Mouse (Mus musculus) gastrocnemius, adult 2 months (tissue): ENCODE measurements around the gene Ppp6r2. TPM values are rescaled to one million over a fixed set of nuclear protein-coding genes. Genes with fewer than 3 reads are reported as not detected.
A peak's percentile ranks its signal among the peaks of the same experiment; 100 is the strongest.

ENCODE experiments used
- DNase-seq: peaks from one replicate; pipeline ENCODE4 v3.0.0; 2022
- H3K27ac ChIP-seq: fragments of 200-600 bp; 2 replicates; pipeline ENCODE4 v1.8.1; 2022; ENCODE audit warnings: mild to moderate bottlenecking
- H3K4me3 ChIP-seq: fragments of 200-600 bp; 2 replicates; pipeline ENCODE4 v1.8.1; 2022; ENCODE audit warnings: mild to moderate bottlenecking, moderate library complexity
- CTCF ChIP-seq: fragments of 200-600 bp; IDR thresholded peaks from 2 replicates; pipeline ENCODE4 v1.8.1; 2022; ENCODE audit warnings: antibody characterized with exemption, mild to moderate bottlenecking, moderate library complexity
- intact Hi-C: fragments of 180-260 bp; cut with DNase I; formaldehyde crosslinking; loops from one replicate; pipeline ENCODE4 v1.15.1; 2025
- total RNA-seq, 2 experiments: library from RNA; stranded (reverse); gene quantifications; 2 replicates each; pipeline ENCODE4 v1.2.3; 2021

Ppp6r2 gene
- total RNA-seq, 2 experiments from 2014 or later = 90.7 to 94.1 TPM

DNA sequence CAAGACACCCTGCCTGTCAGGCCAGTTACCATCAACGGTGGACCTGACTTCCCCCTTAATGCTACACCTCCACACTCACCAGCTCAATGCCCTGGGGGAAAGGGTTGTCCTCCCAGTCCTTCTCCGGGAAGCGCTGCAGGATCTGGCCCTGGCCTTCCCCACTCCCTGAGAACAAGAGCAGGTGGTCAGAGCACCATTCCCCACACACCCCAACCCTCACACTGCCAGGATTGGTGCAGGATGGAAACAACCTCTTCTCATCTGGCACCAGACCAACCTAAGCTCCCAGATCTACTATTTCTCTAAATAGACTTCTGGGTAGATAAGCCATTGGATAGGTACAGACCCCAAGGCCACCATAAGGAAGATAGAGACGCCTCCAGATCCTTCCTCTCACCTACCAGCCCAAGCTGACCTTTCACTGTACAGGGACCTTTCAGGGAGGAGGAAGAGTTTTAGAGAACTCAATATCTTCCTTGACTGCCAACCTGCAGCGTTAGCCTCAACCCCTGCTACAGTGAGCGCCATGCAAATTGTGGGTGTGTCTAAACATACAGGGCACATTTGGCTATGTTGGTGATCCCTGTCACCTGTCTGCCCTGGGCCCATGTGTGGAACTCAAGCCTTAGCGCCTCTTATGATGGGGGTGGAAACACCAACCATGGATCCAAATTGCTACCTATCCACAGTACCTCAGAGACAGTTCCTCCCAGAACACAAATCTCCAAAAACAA is 97.2 kb downstream of the Ppp6r2 start:
- no peak overlapping the region for H3K4me3 ChIP-seq
- TF ChIP-seq CTCF = no peak
- no peak for DNase-seq
- no peak overlapping the region for H3K27ac ChIP-seq
- intact Hi-C loops = no loop called here

DNA sequence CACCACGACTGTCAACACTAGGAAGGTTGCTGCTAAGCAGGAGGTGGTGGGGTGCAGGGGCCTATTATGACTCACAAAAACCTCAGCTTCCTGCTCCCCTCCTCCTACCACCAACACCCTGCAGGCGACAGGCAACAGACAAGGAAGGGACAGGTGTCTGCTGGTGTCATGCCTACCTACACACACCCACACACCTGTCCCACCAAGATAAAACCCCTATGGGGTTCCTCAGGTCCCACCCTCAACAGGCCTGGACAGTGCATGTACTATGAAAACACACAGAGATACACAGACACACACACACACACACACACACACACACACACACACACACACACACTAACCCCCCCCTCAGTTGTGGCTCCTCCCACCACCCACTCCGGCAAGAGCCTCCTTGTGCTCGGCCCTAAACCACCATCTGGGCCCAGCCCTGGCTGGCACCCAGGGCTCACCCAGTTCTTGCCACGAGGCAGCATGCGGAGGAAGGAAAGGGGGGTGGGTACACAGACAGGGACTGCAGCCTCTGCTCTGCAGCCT is 98.7 kb downstream of the Ppp6r2 start:
- Histone ChIP-seq H3K4me3 (no peak overlapping the region; the same call in 1 of the 2 replicates), H3K27ac (0 out of 2 replicates have a peak overlapping the region, but pooled peaks have one; percentile 13)
- intact Hi-C loops = no loop called here
- peak; percentile 52 for DNase-seq
- TF ChIP-seq CTCF = no peak

DNA sequence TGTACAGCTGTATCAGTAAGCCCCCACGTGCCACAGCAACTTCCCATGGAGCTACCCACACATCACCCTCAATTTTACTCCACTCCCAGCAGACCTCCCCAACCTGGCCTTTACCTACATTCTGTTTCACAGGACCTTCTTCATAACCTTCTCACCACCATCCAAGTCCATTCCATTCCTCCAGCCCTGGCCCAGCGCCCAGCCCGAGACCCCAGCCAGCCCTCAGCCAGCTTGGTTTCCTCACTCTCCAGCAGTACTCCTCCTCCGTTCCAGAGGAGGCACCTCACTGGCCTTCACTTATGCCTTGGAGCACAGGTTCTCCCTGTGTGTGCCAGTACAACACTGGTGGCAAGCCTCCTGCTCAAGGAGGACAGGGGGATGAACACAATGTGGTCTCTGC is 102.0 kb downstream of the Ppp6r2 start:
- intact Hi-C loops = no loop called here
- TF ChIP-seq CTCF = no peak
- no peak for DNase-seq
- peak overlapping the region; percentile 93 for H3K4me3 ChIP-seq
- no peak overlapping the region for H3K27ac ChIP-seq

DNA sequence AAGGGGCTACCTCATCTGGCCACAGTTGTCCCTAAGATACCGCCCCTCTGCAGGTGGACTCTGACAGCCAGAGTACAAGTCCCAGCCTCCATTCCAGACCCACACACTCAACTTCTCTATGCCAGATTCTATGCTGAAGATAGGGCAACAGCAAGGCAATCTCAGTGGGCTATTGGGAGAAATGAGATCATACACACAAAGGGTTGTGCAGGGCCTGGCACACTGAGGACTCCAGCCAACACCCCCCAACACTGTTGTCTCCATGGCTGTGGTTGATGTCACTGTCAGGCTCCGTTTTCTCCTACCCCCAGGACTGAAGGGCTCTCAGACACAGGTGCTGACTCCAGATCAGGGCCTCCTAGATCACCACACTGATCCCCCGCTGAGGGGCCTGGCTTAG is 102.8 kb downstream of the Ppp6r2 start:
- Histone ChIP-seq H3K4me3 (peak overlapping the region; percentile 93), H3K27ac (peak overlapping the region; percentile 90)
- no peak for DNase-seq
- intact Hi-C loops = no loop called here
- no peak for TF ChIP-seq CTCF

DNA sequence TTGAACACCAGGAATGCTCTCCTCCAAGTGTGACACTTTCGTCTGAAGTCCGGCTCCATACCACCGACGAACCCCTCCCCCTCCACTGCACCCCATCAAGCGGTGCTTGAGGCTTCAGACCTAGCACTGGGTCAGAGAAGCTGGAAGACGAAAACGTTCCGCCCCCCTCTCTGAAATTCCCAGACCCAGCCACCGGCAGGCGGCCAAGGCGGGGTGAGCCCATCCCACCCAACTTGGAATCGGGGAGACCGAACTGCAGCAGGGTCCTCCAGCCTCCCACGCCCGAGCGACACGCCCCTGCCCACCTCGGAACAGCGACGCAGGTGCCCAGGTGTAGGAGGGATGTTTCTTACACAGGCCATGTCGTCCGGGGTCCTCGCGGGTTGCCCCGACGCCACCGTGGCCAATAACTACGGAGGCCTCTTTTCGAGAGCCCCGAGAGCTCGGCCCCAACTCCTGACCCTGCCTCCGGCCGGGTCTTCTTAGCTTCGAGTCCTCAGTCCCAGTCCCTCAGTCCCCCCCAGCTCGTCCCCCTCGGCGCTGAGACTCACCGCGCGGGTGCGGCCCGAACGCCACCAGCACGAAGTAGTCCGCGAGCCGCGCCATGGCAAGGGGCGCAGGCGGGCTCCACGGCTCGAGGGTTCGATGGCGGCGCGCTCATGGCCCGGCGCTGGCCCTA is 103.3 kb downstream of the Ppp6r2 start:
- TF ChIP-seq CTCF = no peak
- intact Hi-C loops = no loop called here
- Histone ChIP-seq H3K4me3 (peak overlapping the region; percentile 93), H3K27ac (peak overlapping the region; percentile 90)
- DNase-seq = peak; percentile 56

DNA sequence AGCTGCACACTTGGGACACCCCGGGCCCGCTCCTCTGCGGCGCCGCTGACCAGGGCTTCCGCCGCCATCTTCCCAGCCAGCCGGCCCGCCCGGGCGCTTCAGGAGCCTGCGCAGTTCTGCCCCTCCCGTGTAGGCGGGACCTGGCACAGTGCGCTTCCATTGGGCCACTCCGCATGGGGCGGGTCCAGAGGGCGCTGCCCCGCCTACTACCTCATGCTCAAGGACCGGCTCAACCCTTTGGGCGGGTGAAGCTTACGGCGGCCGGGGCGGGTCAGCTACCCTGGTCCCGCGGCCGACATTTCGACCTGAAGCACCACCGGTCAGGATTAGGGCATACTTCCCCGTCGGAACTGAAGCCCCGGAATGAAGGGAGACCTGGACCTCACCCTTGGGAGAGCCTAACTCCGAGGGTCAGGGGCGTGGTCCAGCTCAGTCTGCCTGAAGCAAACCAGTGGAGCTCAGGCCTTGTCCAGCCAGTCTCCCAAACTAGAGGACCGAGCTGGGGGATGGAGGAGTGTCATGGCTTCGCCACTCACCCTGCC is 103.9 kb downstream of the Ppp6r2 start, which contains the start of gene Sbf1:
Gene Sbf1 (minus strand): TSS at position 122 of the 542 bp plus-strand sequence.
- peak within 1 kb of the TSS; percentile 93 for H3K4me3 ChIP-seq
- peak; percentile 100 for DNase-seq
- peak within 1 kb of the TSS; percentile 90 for H3K27ac ChIP-seq
- TF ChIP-seq CTCF = no peak
- intact Hi-C loops = no loop called here

DNA sequence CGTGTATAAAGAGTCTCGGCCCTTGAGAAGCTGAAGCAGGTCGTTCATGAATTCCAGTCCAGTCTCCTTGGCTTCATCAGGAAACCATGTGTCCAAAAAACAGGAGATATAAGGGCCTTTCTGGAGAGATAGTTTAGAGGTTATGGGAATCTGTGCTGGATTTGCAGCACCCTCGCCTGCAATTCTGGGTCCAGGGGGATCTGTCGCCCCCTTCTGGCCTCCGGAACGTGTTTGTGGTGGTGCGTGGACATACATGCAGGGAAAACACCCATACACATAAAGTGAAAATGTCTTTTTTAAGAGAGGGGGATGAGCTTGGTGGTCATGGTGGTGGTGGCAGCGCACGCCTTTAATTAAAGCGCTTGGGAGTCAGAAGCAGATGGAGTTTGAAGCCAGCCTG is 104.8 kb downstream of the Ppp6r2 start:
- peak; percentile 17 for DNase-seq
- Histone ChIP-seq H3K4me3 (peak overlapping the region; percentile 93), H3K27ac (peak overlapping the region; percentile 90; the same call in 1 of the 2 replicates)
- intact Hi-C loops = loop anchor here (2.0 kb wide), 1 partner anchor 39 kb away; the partner anchor contains the start of genes Lmf2 and Ncaph2
- TF ChIP-seq CTCF = peak; percentile 33; the same call in 1 of the 2 replicates

DNA sequence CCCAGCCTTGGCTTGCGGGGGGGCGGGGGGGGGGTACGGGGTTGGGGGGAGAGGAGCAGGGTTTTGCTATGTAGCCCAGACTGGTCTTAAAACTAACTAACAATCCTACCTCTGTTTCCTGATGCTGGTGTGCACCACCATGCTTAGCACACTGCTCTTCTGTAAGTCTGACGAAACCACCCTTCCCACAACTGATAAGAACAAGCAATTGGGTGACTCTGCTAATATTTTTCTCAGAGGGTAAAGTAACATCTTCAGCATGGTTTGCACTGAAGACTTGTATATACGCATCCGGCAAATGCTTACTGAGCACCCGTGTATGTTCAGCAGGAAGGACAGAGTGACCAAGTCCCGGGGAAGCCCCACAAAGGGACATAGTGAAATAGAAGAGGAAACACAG is 109.9 kb downstream of the Ppp6r2 start:
- TF ChIP-seq CTCF = no peak

DNA sequence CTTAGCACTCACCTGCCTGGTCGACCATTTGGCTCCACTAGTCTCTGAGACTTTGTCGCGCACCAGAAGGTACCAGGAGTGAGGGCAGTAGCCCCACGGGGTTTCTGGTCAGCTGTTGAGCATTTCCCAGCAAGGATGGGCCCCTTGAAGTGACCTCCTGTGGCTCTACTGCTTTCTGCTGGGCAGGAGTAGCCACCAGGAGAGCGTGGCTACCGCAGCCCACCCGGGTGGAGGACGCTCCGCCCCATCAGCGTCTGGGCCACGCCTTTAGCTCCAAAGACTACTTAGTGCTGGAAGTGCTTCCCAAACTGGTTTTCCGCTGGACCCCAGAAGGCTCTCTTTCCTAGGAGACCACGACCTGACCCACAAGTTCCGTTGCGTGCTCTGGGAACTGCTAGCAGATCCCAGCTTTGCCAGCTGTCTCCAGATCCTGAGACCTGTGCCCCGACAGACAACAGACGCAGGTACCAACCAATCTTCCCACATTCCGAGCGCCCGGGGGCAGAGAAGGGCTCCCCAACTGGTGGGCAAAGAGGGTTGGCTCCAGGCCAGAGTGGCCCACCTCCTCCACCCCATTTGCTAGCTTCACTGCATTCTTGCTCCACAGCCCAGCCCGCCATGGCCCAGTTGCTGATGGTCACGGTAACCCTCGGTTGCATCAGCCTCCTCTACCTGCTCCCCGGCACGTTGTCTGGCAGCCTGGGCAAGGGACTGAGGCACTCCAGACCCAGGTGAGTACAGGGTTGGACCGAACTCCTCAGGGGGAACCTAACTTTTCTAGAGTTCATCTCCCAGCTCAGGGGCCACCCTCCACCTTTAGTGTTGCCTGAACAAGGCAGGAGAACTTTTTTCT is 111.5 kb downstream of the Ppp6r2 start, which contains the start of gene Adm2:
Gene Adm2 (plus strand): TSS at position 51 of the 853 bp plus-strand sequence.
- H3K27ac ChIP-seq = no peak within 1 kb of the TSS
- no peak for TF ChIP-seq CTCF
- DNase-seq = no peak
- intact Hi-C loops = no loop called here
- H3K4me3 ChIP-seq = no peak within 1 kb of the TSS

More for the DNA sequence above, 109.9 kb downstream of the Ppp6r2 start:
- intact Hi-C loops = no loop called here
- no peak overlapping the region for H3K27ac ChIP-seq
- no peak for DNase-seq
- no peak overlapping the region for H3K4me3 ChIP-seq

DNA sequence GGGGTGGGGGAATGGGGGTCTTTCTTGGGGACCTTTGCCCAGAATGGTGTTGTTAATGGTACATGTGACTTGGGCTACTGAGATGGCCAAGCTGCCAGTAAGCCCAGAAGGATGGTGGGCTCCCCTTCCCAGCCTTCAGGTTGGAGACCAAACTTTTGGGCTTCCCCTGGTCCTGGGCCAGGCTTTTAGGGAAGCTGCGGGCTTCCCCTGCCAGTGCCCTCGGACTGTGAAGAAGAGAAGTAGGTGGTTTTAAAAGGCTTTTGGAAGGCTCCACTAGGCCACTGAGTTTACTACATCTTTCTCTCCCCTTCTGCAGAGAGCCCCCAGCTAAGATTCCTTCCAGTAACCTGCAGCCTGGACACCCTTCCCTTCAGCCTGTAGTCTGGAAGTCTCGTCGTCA is 112.3 kb downstream of the Ppp6r2 start:
- no peak for DNase-seq
- no peak overlapping the region for H3K27ac ChIP-seq
- TF ChIP-seq CTCF = no peak
- intact Hi-C loops = no loop called here
- no peak overlapping the region for H3K4me3 ChIP-seq

DNA sequence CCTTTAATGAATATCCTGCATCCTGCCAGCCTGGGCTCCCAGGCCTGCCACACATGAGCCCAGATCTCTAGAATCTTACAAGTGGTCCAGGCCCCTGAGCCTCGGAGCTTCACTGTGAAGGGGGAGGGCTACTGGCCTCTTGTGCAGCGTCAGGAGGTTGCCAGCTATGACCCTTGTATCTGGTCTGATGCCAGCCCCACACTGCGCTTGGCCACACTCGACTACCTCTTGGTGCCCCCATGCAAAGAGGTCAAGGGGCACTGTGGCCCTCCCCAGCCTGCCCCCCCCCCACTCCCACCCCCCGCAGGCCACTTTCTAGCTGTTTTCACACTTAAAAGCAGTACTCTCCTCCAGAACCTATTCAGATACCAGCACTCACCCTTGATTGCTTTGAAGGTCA is 115.1 kb downstream of the Ppp6r2 start:
- TF ChIP-seq CTCF = no peak
- intact Hi-C loops = no loop called here
- H3K4me3 ChIP-seq = no peak overlapping the region
- no peak overlapping the region for H3K27ac ChIP-seq
- no peak for DNase-seq

DNA sequence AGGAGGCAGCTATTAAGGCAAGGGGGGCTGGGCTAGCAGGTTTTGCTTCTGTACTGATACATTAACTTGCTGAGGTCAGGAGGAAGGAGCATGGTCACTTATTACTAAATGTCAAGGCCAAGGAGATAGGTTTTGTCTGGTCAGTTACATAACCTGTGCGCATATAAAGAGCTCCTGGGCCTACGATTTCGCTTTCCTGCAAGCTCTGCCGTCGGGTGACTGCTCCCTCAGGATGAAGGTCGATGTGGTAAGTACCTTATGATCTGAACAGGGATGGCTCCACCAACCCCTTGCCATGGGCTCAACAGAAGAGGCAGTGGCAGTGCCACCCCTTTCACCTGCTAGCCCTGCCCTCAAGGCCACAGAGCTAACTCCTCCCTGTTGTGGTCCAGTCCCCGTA is 122.9 kb downstream of the Ppp6r2 start, which contains the start of gene Miox:
Gene Miox (plus strand): TSS at position 128 of the 400 bp plus-strand sequence.
- no peak within 1 kb of the TSS for H3K4me3 ChIP-seq
- H3K27ac ChIP-seq = no peak within 1 kb of the TSS
- TF ChIP-seq CTCF = no peak
- DNase-seq = no peak
- intact Hi-C loops = no loop called here
